Mouse (Mus musculus): ENCODE results near the gene Gm42421.
A peak's percentile ranks its signal among the peaks of the same experiment; 100 is the strongest.

The Gm42421 gene

DNA sequence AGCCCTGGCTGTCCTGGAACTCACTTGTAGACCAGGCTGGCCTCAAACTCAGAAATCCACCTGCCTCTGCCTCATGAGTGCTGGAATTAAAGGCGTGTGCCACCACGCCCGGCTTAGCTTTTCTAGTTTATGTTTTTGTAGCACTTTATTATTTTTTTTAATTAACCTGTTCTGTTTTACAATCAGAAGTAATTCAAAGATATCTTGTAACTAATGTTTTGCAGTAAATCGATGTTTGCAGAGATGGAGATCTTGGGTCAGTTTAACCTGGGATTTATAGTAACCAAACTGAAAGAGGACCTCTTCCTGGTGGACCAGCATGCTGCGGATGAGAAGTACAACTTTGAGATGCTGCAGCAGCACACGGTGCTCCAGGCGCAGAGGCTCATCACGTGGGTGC, at the start of gene Gm42421:
Gm42421 (plus strand) TSS at position 301 of the 400 bp plus-strand sequence.
- DNase-seq (ENCODE audit: low read depth, low spot score): no peak

- DNase-seq (ENCODE audit: low read depth, low spot score): no peak
Measured at GRCm38 (mm10) chr5:143885274-143885673, 42.7 kb upstream of the Gm42421 start.

DNA sequence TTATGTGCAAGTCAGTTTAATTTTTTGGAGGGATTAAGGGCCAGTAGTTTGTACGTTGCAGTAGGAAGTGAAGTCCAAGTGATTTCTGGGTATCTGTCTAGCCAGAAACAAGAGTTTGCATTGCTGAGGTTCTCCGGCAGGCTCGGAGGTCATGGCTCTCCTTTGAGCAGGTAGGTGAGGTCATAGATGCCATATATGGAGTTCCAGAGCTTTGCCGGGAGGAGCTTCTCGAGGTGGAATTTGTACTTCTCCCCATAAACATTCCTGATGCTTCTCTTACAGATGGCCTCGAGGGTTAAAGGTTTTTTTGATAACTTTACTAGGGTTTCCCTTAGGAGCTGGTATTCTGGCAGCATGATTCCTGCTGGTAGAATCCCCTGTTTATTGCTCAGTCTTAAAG, 37.2 kb upstream of the Gm42421 start:
- no peak for DNase-seq (ENCODE audit: low read depth, low spot score)

GRCm38 (mm10) chr5:143892255-143892886, 35.6 kb upstream of the Gm42421 start:
- no peak for DNase-seq (ENCODE audit: low read depth, low spot score)

- DNase-seq (ENCODE audit: low read depth, low spot score): no peak
Measured at GRCm38 (mm10) chr5:143893396-143893795, 34.6 kb upstream of the Gm42421 start.

GRCm38 (mm10) chr5:143897635-143898330, 30.2 kb upstream of the Gm42421 start, which contains the start of gene Ankrd61:
Gene Ankrd61, minus strand, starts transcription at chr5:143897685.
- no peak for DNase-seq (ENCODE audit: low read depth, low spot score)

GRCm38 (mm10) chr5:143902111-143902510, 25.9 kb upstream of the Gm42421 start:
- no peak for DNase-seq (ENCODE audit: low read depth, low spot score)

DNA sequence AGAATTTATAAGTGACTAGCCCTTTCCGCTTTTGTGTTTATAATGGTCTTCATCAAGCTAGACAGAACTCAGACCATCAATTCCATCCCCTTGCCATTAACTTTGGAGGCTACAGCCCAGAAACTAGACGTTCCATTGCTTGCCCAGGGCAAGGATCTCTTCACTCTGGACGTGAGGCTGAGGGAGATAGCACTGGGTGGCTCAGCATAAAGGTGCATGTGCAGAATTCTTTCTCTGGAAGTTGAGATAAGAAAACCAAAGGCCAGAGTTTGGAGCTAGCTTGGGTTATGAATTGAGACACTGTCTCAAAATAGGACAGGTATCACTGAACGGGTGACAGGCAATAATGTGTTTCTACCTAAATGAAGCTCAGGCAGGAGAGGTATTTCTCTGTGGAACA, 24.2 kb upstream of the Gm42421 start:
- no peak for DNase-seq (ENCODE audit: low read depth, low spot score)

- no peak for DNase-seq (ENCODE audit: low read depth, low spot score)
Measured at GRCm38 (mm10) chr5:143906429-143906828, 21.5 kb upstream of the Gm42421 start.

DNA sequence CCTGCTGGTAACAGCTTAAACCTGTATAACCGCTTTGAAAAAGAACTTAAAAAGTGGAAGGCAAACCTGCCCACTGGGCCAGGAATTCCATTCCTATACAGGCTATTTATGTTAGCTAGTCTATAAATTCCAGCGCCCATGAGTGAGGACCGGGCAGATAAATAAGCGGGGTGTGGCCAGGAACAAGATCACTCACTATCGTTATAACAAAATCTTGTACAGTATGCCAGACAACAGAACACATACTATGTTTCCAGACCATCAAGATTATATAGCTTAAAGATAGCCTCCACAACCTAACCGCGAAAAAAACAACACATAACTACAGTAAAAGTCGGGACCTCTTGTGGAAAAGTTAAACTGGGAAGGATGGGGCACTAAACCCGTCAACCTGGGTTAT, 19.0 kb upstream of the Gm42421 start:
- DNase-seq (ENCODE audit: low read depth, low spot score): no peak

GRCm38 (mm10) chr5:143909417-143910400, 18.3 kb upstream of the Gm42421 start, which contains the start of the genes Aimp2 and Pms2:
Gene Aimp2, minus strand, starts transcription at chr5:143909847.
Gene Pms2, plus strand, starts transcription at chr5:143909964.
- peak; percentile 99 for DNase-seq (ENCODE audit: low read depth, low spot score)

- DNase-seq (ENCODE audit: low read depth, low spot score): no peak
Measured at GRCm38 (mm10) chr5:143916221-143916620, 11.8 kb upstream of the Gm42421 start.

DNA sequence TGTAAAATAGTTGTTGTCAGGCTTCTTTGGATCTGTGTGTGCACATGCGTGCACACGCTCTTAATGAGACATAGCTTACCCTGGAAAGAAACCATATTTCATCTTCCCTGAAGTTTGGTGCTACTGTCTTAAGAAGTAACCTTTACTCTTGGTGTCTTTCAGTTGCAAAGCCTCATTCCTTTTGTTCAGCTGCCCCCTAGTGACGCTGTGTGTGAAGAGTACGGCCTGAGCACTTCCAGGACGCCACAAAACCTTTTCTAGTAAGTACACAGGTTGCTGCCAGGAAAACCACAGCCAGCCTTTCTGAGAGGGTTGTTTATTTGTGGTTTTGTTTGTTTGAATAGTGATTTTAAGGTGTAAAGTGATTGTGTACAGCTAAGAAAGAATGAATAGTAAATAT, 10.6 kb upstream of the Gm42421 start:
- no peak for DNase-seq (ENCODE audit: low read depth, low spot score)

- no peak for DNase-seq (ENCODE audit: low read depth, low spot score)
Measured at GRCm38 (mm10) chr5:143918120-143918519, 9.9 kb upstream of the Gm42421 start.

GRCm38 (mm10) chr5:143924781-143925452, 3.1 kb upstream of the Gm42421 start:
- DNase-seq (ENCODE audit: low read depth, low spot score): no peak

- DNase-seq (ENCODE audit: low read depth, low spot score): no peak
Measured at GRCm38 (mm10) chr5:143929291-143929690, 1.3 kb downstream of the Gm42421 start.

GRCm38 (mm10) chr5:143930656-143931055, 2.7 kb downstream of the Gm42421 start:
- DNase-seq (ENCODE audit: low read depth, low spot score): no peak

DNA sequence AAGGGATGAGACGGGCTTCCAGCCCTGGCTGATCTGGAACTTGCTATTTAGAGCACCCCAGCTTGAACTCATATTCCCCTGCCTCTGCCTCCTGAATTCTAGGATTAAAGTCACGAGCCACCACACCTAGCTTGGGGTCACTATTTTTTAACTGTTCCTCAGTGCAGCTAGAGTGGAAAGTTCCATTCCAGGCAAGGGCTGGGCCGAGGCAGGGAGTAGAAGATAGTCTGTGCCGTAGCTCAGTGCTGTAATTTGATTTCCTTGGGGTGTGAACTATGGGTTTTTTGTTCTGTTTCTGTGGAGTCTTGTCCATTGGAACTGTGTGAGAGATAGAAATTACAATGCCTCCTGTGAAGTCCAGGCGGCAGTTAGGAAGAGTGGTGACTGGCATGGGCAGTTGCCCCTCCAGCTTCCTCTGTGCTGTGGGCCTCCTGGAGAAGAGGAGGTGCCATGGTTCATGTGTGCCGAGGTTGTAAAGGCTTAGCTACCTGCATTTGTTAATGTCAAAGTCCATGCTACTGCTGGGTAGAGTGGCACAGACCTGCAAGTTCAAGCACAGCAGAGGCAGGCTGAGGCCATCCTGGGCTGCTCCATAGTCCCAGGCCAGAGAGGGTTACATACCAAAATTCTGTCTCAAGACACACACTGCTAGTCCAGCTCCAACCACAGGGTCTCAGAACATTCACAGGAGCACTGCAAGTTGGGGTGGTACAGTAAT, 4.0 kb downstream of the Gm42421 start:
- no peak for DNase-seq (ENCODE audit: low read depth, low spot score)

DNA sequence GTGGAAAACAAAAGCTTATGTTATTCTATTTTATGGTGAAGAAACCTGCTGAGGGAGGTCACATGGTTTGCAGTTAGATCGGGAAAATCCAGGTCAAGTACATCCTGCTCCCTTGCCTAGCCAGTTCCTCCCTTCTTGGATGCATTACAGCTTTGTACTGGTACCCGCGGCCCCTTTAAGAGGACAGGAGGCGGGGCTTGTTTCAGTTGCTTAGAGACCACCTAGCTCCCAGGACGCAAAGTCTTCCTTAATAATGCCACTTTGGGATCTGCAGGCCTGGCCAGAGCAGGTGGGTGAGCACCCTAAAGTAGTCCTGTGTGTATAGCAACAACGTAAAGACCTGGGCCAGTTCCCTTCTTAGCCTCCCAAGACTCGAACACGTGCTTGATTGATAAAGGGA, 4.9 kb downstream of the Gm42421 start, which contains the start of gene Rsph10b:
Rsph10b (plus strand) TSS at position 205 of the 400 bp plus-strand sequence.
- DNase-seq (ENCODE audit: low read depth, low spot score): no peak

- no peak for DNase-seq (ENCODE audit: low read depth, low spot score)
Measured at GRCm38 (mm10) chr5:143933414-143933813, 5.4 kb downstream of the Gm42421 start.

- DNase-seq (ENCODE audit: low read depth, low spot score): no peak
Measured at GRCm38 (mm10) chr5:143933875-143934274, 5.9 kb downstream of the Gm42421 start.
